Mouse (Mus musculus) adrenal gland, postnatal 14 days (tissue): ENCODE data around the gene Jhy. TPM values are rescaled to one million over a fixed set of nuclear protein-coding genes. Genes with fewer than 3 reads are reported as not detected.

Experiments
- DNase-seq: peaks from one replicate; pipeline ENCODE4 v3.0.0; 2021; ENCODE audit warnings: mixed read lengths
- long read RNA-seq, 2 experiments: library from polyadenylated mRNA; stranded (forward); transcript quantifications; one replicate each; pipeline ENCODE4 v2.0.0; 2021
- total RNA-seq: library from RNA; stranded (reverse); gene quantifications from 2 replicates; pipeline ENCODE4 v1.2.3, GENCODE M21; 2021

Gene Jhy
- total RNA-seq, result not detected in 2 replicates
- long read RNA-seq, experiment 1, result 0 reads
- long read RNA-seq, experiment 2, result 0 reads

DNA sequence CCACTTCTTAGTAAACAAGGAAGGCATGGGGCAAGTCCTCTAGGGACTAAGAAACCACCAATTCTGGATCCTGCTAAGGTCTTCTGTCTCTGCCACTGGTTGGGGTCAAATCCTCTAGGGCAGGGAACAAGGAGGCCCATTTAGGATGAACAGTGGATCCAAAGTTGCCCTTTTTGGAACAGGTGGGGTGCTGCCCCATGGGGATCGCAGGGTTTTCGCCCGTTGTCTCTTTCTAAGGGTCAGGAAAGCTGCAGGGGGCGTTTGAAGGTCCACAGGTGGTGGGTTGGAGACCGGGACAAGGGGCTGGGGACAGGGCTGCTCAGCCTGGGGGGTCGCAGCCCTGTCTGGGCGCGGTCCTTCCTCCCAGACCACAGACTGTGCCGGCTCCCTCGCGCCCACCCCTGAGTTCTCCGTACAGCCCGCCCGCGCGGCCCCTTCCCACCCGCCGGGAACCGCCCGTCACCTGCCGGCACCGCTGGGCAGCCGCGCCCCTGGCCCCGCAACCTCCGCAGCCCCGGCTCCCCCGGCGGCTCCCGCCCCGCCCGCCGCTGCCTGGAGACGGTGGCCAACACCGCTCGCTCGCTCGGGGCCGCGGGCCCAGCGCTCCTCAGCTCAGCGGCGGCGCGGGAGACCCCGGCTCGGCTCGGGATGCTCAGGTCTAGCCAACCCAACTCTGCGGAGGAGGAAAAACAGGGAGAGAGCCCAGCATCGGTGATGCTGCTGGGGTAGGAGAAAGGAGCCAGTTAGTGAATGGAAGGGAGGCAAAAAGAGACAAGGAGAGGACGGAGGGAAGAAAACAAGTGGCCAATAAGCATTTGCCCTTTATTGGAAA, at the start of gene Jhy:
TSS of gene Jhy (minus strand) at position 533 of the 832 bp plus-strand sequence.
- no peak for DNase-seq

DNA sequence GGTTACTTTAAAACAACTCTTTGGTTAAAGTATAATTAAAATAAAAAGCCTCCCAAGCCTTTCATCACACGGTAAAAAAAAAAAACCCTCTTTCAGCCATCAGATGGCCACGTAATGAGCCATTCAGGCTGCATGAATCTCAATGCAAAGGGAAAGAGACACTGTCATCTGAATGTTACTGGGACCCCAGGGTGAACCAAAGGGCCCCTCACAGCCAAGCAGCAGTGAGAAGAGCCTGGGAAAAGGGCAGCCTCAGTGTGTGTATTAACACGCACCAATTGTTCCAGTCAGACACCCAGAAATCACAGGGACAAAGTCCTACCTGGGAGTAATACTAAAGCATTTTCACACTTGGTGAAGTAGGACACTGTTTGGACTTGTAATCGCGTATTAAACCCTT, 48.5 kb upstream of the Jhy start:
- no peak for DNase-seq

DNA sequence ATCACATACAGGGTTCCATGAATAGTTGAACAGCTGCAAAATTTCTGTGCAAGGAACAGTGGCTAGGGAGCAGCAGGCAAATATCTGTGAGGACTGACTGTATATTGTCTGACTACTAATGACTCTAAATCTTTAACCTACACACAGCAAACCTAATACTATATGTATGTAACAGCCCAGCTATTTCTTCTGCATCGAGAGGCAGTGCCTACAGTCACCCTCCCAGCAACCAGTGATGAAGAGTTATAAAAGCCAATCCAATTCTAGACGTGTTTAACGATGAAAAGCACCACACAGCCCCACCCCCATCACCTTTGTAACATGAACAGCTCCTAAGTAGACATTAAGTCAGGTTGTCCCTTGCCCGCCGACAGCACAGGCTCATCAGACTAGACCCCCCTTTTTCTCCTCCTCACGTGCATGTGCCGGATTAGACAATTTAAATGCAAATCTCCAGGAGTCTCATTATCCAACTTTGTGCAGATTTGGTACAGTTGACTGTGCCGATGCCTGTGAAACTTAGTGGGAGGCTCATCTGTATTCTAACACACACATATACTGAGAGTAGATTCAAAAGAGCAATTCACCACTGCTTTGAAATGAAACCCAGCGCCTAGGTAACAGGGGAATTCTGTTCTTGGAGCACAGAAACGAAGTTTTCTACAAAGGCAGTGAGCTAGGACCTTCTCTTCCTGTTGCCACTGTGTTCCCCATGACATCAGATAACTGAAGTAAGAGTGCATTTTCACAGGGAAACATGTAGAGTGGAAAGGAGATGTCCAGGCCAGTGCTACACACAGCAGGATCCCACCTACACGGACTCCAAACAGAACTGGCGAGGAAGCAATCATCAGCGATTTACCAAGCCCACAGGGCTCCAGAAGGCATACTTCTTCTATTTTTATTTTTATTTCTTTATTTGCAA, 47.9 kb upstream of the Jhy start:
- no peak for DNase-seq

DNA sequence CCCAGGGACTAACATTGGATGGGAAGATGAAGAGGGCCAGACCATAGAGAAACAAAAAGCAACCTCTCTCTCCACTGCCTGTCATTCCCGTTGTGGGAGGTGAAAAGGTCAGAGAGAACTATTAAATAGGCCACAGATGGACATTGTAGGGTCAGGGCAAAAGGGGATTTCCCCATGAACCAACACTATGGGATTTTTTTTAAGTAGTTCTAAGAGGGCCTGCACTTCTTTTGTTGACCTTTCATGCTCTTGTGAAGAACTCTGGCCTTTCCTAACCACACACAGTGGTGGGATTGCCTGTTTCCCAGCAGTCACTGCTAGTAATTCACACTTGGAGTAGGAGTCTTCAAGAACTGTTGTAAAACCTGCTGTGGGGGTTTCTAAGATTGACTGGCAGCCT, 43.9 kb upstream of the Jhy start:
- no peak for DNase-seq

DNA sequence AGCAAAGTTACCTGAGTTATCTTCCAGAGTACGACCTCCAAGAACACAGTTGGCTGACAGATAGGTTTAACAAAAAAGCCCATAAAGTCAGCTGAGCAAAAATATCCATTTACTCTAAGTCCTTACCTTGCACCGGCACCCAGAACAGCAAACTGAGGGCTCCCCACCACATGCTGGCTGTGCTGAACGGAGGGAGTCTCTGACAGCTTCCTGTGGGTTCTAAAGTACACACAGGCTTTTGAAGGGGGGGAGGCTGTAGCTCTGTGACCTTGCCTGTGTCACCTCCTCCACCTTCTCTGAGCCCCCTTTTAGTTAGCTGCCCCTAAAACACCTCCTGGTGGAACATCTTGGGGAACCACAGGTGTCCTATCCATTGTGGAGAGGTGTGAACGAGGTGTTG, 40.5 kb upstream of the Jhy start, which contains the start of gene Crtam:
TSS of gene Crtam (minus strand) at position 214 of the 400 bp plus-strand sequence.
- no peak for DNase-seq

DNA sequence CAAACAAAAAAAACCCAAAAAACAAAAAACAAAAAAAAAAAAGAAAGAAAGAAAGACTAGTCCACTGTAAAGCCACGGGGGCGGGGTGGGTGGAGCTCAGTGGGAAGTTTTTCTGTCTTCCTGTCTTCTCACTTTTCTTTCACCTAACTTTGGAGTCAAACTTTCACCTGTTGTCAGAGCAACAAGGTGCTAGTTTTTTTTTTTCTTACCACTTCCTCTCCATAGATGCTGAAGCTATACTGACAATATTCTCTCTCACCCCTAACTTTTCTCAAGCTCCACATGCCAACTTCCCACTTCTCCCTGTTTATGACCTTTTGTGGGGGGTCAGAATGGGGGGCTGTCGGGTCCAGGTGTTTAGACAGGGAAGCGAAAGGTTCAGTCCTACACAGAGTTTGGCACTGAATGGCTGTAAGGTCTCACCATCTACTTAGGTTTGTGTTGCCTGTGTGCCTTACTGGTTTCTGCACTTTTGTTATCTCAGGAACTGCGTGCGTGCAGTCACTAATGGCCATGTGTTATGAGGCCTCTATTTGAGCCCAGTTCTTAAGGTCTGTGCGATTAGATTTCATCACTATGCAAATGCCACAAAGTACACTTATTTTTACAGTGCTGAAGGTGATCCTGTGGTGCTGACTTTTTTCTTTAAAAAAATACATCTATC, 33.3 kb upstream of the Jhy start:
- DNase-seq, result no peak

DNA sequence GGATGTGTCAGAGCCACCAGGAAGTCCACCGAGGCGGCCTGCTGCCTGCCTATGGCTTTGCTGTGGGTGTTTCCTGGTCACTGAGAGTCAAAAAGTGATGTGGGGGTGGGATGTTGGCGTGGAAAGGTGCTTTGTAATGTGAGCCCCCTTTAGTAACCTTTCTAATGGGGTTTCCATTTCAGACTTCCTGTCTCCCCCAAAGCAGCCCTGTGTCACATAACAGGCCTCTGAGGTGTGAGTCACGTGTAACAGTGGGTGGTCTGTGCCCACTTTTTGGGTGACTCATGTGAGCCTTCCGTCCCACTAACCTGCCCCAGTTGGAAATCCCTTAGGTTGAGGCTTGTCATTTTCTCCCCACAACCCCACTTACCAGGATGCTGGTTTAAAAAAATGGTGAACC, 30.2 kb upstream of the Jhy start:
- DNase-seq, result no peak

DNA sequence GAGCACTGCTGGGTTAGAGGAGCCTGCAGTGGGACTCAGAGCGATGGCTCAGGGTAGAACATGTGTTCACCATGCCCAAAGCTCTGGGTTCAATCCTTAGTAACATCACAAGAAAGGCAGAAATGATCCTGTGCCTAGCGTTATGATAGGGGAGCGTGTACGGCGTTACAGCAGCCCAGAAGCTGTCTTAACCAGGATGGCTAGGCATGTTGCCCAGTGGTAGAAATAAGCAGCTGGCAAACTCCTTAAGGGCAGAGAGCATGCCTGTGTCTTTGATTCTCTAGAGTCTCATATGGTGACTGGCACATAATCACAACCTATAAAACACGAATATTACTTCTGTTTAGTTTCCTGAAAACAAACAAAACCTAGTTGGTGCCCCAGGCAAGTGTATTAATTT, 27.6 kb upstream of the Jhy start:
- DNase-seq, result no peak

DNA sequence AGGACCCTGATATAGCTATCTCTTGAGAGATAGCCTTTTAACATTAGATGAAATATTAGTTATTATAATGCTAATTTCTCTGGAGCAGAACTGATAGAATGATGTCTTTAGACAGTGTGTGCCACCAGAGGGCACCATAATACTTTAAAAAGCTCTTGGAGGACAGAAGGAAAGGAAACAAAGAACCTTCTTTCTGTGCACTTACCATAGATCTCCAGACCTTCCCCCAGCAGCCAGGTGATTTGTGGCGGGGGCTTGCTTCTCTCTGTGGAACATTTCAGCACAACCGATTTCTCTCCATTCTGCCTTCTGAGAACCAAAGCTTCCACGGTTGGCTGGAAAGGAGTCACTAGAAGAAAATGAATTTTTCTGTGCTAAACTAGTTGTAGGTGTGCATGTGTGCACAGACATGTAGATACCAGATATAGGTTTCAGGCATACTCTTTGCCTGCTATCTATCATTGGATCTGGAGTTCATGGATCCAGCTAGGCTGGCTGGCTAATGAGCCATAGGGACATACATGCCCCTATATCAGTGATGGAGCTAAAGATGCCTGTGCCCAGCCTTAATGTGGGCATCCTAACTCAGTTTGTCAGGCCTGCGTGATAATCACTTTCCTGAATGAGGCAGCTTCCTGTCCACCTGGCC, 26.1 kb upstream of the Jhy start:
- DNase-seq, result peak; percentile 71

DNA sequence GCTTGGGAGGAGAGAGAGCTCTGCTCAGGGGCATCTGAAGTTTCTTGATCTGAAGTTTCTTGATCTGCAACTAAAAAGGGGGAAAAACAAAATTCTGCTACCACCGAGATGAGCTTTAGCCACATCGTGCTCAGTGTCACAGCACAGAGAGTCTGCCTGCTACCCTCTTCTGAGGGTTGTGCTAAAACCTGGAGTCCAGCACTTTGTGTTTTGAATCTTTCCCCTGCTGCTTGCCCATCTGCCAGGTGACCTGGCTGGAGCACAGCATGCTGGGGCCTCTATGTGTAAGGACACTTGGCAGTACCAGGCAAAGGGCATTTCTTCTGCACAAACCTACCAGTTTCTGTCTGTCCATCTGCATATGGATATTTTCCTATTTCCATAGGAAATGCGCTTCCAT, 20.4 kb upstream of the Jhy start:
- no peak for DNase-seq

DNA sequence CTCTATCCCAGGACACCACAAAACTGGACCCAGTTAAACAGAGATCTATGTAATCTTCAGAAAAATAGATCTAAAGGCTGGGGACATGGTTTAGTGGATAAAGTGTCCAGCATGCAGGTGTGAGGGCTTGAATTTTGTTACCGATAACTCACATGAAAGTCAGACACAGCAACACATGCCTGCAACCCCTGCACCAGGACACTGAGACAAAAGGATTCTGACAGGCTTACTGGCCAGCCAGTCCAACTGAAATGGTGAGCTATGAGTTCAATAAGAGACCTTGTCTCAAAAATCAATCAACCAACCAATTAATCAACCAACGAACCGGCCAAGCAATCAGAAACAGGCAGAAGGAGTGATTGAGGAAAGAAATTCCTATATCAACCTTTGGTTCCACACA, 19.8 kb upstream of the Jhy start:
- no peak for DNase-seq

DNA sequence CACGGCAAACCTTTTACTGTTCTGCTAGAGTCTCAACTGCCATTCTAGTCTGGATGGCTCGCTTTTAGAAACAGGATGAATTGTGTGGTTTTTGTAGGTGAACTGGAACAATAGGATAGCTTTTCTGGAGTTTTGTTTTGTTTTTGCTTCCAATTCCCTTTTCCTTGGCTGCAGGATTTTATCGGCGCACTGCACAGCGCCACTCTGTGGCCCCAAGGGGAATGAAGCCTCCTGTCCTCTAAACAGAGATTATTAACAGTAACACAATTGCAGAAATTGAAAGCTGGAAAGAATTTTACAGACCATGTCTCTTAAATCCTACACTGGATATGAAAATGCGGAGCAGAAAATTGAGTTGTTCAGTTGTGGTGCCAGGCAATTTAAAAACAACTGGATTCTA, 18.6 kb upstream of the Jhy start:
- DNase-seq, result peak; percentile 48

DNA sequence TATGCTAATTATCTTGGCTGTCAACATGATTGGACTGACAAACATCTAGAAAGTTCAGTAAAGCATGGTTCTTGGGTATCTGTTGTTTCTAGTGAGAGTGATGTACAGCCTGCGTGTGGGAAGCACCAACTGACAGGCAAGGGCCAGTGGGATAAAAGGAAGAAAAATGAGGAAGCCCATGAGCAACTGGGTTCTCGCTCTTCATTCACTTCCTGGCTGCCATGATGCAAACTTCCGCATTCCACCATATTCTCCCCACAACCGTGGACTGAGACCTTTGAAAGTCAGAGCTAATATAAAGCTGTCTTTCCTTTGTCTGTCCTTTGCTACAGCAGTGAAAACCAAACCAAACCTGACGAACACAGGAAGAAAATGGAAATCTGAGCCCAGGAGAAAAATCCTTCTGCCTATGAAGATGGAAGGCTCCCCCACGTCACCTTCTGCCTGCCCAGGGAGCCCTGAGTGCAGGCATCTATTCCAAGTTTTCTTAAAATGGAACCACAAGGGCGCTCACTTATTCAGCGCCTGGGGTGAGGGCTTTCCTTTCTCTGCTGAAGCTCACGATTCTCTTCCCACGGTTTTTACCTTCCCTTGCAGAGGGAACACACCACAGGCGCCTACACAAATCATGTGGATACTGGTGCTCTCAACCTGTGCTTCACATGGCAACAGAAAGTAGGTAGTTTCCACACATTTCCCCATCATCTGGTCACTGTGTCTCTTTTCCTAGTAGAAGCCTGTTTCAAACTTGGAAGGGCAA, 10.3 kb upstream of the Jhy start:
- no peak for DNase-seq

DNA sequence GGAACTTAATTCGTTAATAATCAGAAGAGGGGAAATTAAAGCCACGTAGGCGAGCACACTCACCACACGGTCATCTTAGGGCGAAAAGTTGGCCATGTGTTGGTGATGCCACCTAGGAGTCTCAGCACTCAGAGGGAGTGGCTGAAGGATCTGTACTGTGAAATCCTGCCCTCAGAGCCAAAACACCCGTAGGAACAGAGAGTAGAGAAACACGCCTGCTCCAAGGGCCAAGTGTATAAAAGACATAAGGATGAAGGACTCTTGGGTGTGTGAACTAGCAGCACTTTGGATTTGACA, 448 bp upstream of the Jhy start:
- no peak for DNase-seq

DNA sequence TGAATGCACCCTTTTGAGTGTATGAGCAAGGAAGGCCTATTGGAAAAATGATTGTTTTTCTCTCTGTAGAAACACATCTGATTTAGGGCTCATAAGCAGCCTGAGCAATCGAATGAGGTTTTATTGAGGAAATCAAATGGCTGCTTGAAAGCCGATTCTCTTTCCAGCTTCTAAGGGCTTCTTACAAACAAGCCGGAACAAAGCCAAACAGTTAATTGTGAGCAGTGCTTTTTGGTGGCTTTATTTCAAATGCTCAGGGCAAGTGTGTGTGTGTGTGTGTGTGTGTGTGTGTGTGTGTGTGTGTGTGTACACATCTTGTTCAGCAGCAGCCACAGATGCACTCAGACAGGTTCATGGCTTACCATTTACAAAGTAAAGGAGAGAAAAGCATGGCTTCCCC, 2.5 kb downstream of the Jhy start:
- no peak for DNase-seq

DNA sequence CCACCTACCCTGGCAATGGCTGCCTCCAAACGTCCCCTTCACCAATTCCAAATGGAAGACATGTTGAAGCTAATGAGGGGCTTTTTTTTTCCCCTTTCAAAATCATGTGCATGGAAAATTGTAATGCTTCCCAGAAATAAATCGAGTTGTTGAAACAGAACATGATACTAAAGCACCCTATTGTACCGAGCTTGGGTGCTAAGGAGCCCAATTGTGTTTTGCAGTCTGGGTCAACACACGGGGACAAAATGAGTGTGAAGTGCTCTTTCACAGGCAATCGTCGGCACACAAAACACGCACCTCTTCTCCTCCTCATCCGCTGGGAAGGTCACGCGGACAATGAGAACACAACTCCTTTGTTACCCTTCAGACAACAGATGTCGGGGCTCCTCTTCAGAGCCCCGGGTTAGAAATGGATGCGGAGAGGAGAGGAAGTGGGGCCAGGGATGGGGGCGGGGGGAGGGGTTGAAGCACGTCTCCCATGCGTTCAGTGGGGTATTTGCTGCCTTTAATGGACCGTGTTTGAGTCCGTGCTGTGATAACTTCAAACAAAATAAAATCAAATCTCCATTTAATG, 14.8 kb downstream of the Jhy start:
- no peak for DNase-seq

DNA sequence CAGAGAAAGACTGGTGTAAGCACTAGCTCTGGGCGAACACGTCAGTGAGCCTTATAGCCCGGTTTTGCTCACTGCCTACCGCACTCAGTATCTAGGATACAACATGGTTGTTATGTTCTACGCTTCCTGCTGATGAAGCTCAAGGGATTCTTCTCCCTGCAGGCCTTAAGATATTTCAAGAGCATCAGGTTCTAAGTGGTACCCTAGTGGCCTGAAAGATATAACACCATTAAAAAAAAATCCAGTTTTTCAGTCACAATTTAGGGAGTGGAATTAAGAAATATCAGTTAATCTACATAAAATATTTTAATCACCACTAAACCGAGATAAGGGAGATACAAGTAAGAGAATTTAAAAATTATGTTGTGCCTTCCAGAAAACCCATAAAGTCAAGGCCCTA, 15.4 kb downstream of the Jhy start:
- DNase-seq, result no peak

DNA sequence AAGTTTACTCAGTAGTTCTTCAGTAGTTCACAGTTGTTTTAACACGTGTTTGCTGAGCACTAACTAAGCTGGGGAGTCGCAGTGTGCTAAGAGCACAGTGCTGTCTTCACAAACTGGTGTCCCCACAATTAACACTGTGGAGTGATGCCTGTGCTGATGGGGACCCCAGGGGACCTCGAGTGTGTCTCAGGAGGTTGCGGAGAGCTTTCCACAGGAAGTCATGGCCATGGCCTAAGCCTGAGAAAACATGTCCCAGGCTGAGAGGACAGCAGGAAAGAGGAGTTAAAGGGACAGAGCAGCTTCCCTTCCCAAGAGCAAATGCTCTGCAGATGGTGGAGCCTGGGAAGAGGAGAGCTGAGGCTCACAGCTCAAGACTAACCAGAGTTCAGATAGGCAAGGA, 16.8 kb downstream of the Jhy start:
- no peak for DNase-seq

DNA sequence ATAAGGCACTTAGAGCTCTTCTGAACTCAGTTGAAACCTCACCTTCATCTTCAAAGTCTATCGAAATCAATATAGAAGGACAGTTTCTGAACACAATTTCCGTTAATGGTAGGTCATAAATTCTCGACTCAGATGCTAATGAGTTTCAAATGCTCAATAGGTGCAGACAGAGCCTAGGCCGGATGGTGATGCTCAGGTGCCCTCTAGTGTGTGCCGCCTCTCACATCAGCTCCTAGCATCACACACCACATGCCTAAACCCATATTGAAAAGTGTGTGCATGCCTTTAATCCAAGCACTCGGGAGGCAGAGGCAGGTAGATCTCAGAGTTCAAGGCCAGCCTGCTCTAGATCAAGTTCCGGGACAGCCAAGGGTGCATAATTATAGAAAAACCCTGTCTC, 26.5 kb downstream of the Jhy start:
- no peak for DNase-seq

DNA sequence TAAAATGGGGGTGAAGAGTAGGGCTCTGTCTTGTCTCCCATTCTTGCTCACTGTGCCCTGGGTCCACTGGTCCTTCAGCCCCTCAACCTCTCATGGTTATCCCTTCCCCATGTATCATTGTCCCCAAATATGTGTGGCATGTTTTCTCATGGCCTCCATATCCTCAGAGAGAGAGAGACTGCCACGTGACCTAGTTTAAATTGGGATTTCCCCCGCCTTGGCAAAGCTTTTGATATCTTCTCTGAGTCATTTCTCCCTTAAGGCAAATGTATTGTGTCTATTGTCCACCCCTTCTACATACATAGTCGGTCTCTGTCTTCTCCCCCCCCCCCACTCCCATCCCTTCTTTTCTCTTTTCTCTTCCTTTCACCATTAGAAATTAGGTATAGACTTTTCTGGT, 30.6 kb downstream of the Jhy start:
- no peak for DNase-seq

DNA sequence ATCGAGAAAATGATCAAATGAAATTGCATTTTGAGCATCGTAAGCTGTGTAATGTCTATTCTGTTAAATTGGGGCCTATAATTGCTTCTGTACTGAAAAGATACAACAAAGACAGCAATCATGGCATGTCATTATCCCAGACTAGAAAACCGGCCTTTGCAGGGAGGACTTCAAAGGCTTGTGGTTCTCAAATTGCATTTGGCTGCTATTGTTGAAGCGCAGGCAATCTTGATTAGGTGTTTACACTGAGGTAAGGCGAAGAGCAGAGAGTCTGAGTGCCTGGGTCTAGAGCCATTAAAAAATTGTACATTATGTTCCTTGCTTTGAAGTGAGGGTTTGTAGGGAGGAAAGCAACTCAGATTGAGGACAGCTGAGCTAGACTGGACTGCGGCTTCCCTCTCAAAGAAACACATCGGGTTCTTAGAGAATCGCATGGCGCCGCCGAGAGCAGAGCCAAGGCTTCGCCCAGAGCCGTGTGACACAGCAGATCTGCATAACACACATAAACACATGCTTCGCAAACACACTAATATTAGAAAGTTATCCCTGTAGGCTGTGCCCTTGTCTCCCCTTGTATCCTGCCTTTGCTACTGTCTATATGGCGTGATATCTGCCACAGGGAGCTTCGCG, 36.5 kb downstream of the Jhy start:
- no peak for DNase-seq
